Mouse (Mus musculus) right cerebral cortex, postnatal 4 days (tissue): ENCODE data around the gene Mtrf1.
"Not testable (repeated sequence)": the region's sequence is repeated elsewhere in the genome, so short reads cannot be mapped to it uniquely, and the experiment has no call there.

Source experiments
- DNase-seq: peaks from one replicate; pipeline ENCODE4 v3.0.0-alpha.2; 2022

Mtrf1 gene

DNA sequence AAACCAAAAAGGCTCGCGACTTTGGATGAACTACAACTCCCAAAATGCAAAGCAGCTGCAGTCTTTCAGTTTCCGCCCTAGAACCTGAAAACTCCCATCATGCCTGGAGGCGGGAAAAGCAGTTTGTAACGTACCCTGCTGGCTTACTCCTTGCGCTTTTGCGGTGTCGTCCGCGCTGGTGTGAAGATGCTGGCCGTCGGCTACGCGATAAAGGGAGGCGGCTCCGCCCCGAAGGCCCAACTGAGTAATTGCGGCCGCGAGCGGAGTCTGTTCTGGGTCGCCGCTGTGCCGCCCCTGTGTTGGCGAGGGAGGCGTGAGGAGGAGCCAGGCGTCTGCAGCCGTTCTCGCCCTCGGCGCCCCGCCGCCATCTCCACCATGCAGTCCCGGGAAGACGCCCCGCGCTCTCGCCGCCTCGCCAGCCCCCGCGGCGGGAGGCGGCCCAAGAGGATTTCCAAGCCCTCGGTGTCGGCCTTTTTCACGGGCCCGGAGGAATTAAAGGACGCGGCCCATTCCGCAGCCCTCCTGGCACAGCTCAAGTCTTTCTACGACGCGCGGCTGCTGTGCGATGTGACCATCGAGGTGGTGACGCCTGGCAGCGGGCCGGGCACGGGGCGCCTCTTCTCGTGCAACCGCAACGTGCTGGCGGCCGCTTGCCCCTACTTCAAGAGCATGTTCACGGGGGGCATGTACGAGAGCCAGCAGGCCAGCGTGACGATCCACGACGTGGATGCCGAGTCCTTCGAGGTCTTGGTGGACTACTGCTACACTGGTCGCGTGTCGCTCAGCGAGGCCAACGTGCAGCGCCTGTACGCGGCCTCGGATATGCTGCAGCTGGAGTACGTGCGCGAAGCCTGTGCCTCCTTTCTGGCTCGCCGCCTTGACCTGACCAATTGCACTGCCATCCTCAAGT, 54.4 kb downstream of the Mtrf1 start, which contains the start of gene Kbtbd6:
Gene Kbtbd6, plus strand, starts transcription at position 155 of the 910 bp plus-strand sequence.
- peak; percentile 61 for DNase-seq

- DNase-seq: not testable (repeated sequence)
Measured at GRCm38 (mm10) chr14:79452591-79452934, 55.0 kb downstream of the Mtrf1 start.

- DNase-seq: no peak
Measured at GRCm38 (mm10) chr14:79460401-79460800, 62.8 kb downstream of the Mtrf1 start.

DNA sequence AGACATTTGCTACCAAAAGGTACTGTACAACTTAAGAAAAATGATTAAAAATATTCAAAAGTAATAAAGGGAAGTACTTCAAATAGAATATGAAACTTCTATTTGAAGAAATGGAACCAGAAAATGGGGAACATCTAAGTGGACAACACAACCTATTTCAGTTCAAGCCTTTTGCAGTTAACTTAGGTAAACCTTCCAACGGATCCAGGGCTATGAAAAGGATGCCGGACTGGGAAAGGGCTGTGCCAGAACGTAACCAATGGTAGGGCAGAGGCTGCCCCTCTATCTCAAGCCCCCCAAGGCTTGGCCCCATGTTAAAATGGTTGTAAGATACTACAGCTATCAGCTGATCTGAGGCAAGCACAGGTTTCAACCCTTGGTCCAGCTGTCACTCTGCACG, 63.4 kb downstream of the Mtrf1 start:
- DNase-seq: no peak

DNA sequence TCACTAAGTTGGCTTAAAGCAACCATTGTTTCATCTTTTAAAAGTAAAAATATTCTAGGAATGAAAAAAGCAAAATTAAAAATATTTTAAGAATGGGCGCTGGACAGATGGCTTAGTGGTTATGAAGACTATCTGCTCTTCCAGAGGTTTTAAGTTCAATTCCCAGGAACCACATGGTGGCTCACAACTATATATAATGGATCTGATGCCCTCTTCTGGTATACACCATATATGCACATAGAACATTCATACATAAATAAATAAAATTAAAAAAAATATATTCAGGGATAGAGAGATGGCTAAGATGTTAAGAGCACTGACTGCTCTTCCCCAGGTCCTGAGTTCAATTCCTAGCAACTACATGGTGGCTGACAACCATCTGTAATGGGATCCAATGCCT, 68.1 kb downstream of the Mtrf1 start:
- no peak for DNase-seq

GRCm38 (mm10) chr14:79467621-79468020, 70.0 kb downstream of the Mtrf1 start:
- DNase-seq: peak; percentile 76
